Mouse (Mus musculus) heart, adult 2 months (tissue): ENCODE data around the gene Nanos3.

Experiments
- CTCF ChIP-seq: fragments of 200-600 bp; IDR thresholded peaks from 2 replicates; pipeline ENCODE4 v1.8.1; 2022; ENCODE audit warnings: antibody characterized with exemption, mild to moderate bottlenecking, moderate library complexity
- EP300 ChIP-seq: fragments of 200-500 bp; IDR thresholded peaks from 2 replicates; pipeline ENCODE4 v1.6.1; 2011; ENCODE audit warnings: low read depth, low read length, control low read depth; ENCODE audit not compliant: insufficient read depth
- POLR2A ChIP-seq: fragments of 200-500 bp; IDR thresholded peaks from 2 replicates; pipeline ENCODE4 v1.6.1; 2011; ENCODE audit warnings: mild to moderate bottlenecking, low read depth, low read length, control low read depth; ENCODE audit not compliant: insufficient read depth

- TF ChIP-seq POLR2A: no peak
- TF ChIP-seq CTCF: no peak
- 0 out of 2 replicates have a peak, but pooled peaks have one; percentile 16 for TF ChIP-seq EP300
Measured at GRCm38 (mm10) chr8:84211202-84211601, 26.2 kb upstream of the Nanos3 start.
